Mouse (Mus musculus) ES-Bruce4 (cell line): ENCODE data around the gene Zswim3.

ENCODE experiments used
- CTCF ChIP-seq: IDR thresholded peaks from one replicate; pipeline ENCODE4 v1.8.1; 2011; ENCODE audit warnings: low read depth, low read length
- EP300 ChIP-seq: IDR thresholded peaks from 2 replicates; pipeline ENCODE4 v1.6.1; 2011; ENCODE audit warnings: low read depth, low read length; ENCODE audit not compliant: insufficient read depth
- POLR2A ChIP-seq: IDR thresholded peaks from one replicate; pipeline ENCODE4 v1.8.1; 2011; ENCODE audit warnings: low read length; ENCODE audit not compliant: insufficient read depth

GRCm38 (mm10) chr2:164857842-164858553, 53.1 kb downstream of the Zswim3 start:
- TF ChIP-seq CTCF (no peak), POLR2A (no peak), EP300 (peak; percentile 6; the same call in 1 of the 2 replicates)
